Mouse (Mus musculus) layer of hippocampus, postnatal 25 days (tissue): ENCODE data around the gene Vmn1r189. TPM values are rescaled to one million over a fixed set of nuclear protein-coding genes. Genes with fewer than 3 reads are reported as not detected.
"Not testable (repeated sequence)": the region's sequence is repeated elsewhere in the genome, so short reads cannot be mapped to it uniquely, and the experiment has no call there.

Experiments
- DNase-seq, 2 experiments: peaks; one replicate each; pipeline ENCODE4 v3.0.0; 2022; ENCODE audit warnings: mixed read lengths in 2 of 2, low spot score in 1 of 2; ENCODE audit errors: extremely low spot score in 1 of 2
- microRNA-seq, 2 experiments: library from miRNA; unstranded; fragments of <30 nt; microRNA quantifications; one replicate each; pipeline ENCODE4 v1.2.0; 2021
- total RNA-seq, 2 experiments: library from RNA; stranded (reverse); gene quantifications; 2 replicates each; pipeline ENCODE4 v1.2.3; 2021

Vmn1r189 gene
- total RNA-seq, result not detected

- DNase-seq, result not testable (repeated sequence)
These were observed at the start of gene Vmn1r189 for GRCm38 (mm10) chr13:22105724-22106123. TSS of gene Vmn1r189 (minus strand) at chr13:22105824.

GRCm38 (mm10) chr13:22136495-22137293, 31.1 kb upstream of the Vmn1r189 start:
- not testable (repeated sequence) for DNase-seq

- DNase-seq, result not testable (repeated sequence)
These were observed 21.5 kb downstream of the Vmn1r189 start, which contains the start of gene Vmn1r188 for GRCm38 (mm10) chr13:22084140-22084539. TSS of gene Vmn1r188 (plus strand) at chr13:22084440.

- no peak for DNase-seq
These were observed 42.2 kb downstream of the Vmn1r189 start for GRCm38 (mm10) chr13:22063468-22063867.

GRCm38 (mm10) chr13:22061422-22061821, 44.2 kb downstream of the Vmn1r189 start:
- no peak for DNase-seq

- no peak for DNase-seq
These were observed 51.9 kb downstream of the Vmn1r189 start for GRCm38 (mm10) chr13:22053754-22054153.

GRCm38 (mm10) chr13:22051523-22051859, 54.1 kb downstream of the Vmn1r189 start:
- no peak for DNase-seq

GRCm38 (mm10) chr13:22050591-22051522, 54.8 kb downstream of the Vmn1r189 start:
- DNase-seq, result peak; percentile 84 to 86

Small RNAs within 50 kb of the gene (microRNA-seq; reads per million reads assigned to microRNA genes)
- 0 reads per million in 2 experiments for gene Gm26300

Other genes with a start within 250 kb of the Vmn1r189 start
- 1 to 10 TPM; 2.9 to 4.2 TPM for gene Zfp184, start 160.7 kb downstream of the Vmn1r189 start, total RNA-seq
- gene Pom121l2, start 124.6 kb downstream of the Vmn1r189 start, total RNA-seq, result not detected
- gene Prss16, start 96.1 kb downstream of the Vmn1r189 start, total RNA-seq, result under 1 TPM; 0.42 to 0.57 TPM
- 10 to 100 TPM; 22.3 to 38.6 TPM for gene Hist1h2ah, start 70.3 kb downstream of the Vmn1r189 start, total RNA-seq
- 10 to 100 TPM; 15.7 to 30.9 TPM for gene Hist1h2bk, start 70.0 kb downstream of the Vmn1r189 start, total RNA-seq
- gene Hist1h4i, start 64.5 kb downstream of the Vmn1r189 start, total RNA-seq, result 10 to 100 TPM; 64.2 to 71.4 TPM
- 10 to 100 TPM in 1 of 2 experiments, 1 to 10 TPM in 1; 7.1 to 18.2 TPM for gene Hist1h2ag, start 62.9 kb downstream of the Vmn1r189 start, total RNA-seq
- 10 to 100 TPM; 15.1 to 18.5 TPM for gene Hist1h2bj, start 62.6 kb downstream of the Vmn1r189 start, total RNA-seq
- gene Vmn1r188, start 21.4 kb downstream of the Vmn1r189 start, total RNA-seq, result not detected
- gene Vmn1r191, start 78.1 kb upstream of the Vmn1r189 start, total RNA-seq, result not detected
- gene Vmn1r192, start 85.3 kb upstream of the Vmn1r189 start, total RNA-seq, result not detected
- gene Vmn1r193, start 117.3 kb upstream of the Vmn1r189 start, total RNA-seq, result not detected
- gene Vmn1r194, start 138.4 kb upstream of the Vmn1r189 start, total RNA-seq, result not detected
- not detected for gene Vmn1r195, start 164.7 kb upstream of the Vmn1r189 start, total RNA-seq
- not detected for gene Vmn1r196, start 184.1 kb upstream of the Vmn1r189 start, total RNA-seq
- gene Vmn1r197, start 218.8 kb upstream of the Vmn1r189 start, total RNA-seq, result not detected
- gene Vmn1r198, start 244.5 kb upstream of the Vmn1r189 start, total RNA-seq, result not detected